Mouse (Mus musculus) bone marrow, adult 2 months (tissue): ENCODE results near the gene Poldip2. TPM values are rescaled to one million over a fixed set of nuclear protein-coding genes. Genes with fewer than 3 reads are reported as not detected.

Experiments
- H3K27ac ChIP-seq: fragments of 200-500 bp; 2 replicates; pipeline ENCODE4 v1.5.1; 2012; ENCODE audit warnings: low read depth, mild to moderate bottlenecking, control low read depth, inconsistent platforms, low read length; ENCODE audit not compliant: control insufficient read depth, poor library complexity, insufficient read depth
- H3K4me1 ChIP-seq: fragments of 200-500 bp; 2 replicates; pipeline ENCODE4 v1.6.1; 2011; ENCODE audit warnings: low read length; ENCODE audit not compliant: control insufficient read depth, insufficient read depth
- H3K4me3 ChIP-seq: fragments of 200-500 bp; replicated peaks from 2 replicates; pipeline ENCODE3; 2011; ENCODE audit warnings: mild to moderate bottlenecking, low read depth, low read length, control low read depth; ENCODE audit not compliant: control insufficient read depth
- CTCF ChIP-seq: fragments of 200-500 bp; IDR thresholded peaks from 2 replicates; pipeline ENCODE4 v1.5.1; 2011; ENCODE audit warnings: low read length, control low read depth; ENCODE audit not compliant: control insufficient read depth, insufficient read depth
- POLR2A ChIP-seq: fragments of 200-500 bp; IDR thresholded peaks from 2 replicates; pipeline ENCODE4 v1.6.1; 2011; ENCODE audit warnings: low read depth, mild to moderate bottlenecking, control low read depth, low read length, borderline replicate concordance; ENCODE audit not compliant: control insufficient read depth
- WGBS: fragments of 180-500 bp; shearing (Covaris S2); methylation state at CpG from one replicate; pipeline ENCODE4 v1.1.7; 2018; 5-methylcytosine and 5-hydroxymethylcytosine counted together
- polyA plus RNA-seq: library from polyadenylated mRNA; stranded (reverse); fragments of >200 nt; gene quantifications from 2 replicates; pipeline ENCODE4 v1.2.4, GENCODE M21; 2011; ENCODE audit warnings: low replicate concordance; ENCODE audit not compliant: missing spikeins, insufficient read depth, insufficient read length

The Poldip2 gene
- polyA plus RNA-seq, 1 experiment, result 19.0 TPM

DNA sequence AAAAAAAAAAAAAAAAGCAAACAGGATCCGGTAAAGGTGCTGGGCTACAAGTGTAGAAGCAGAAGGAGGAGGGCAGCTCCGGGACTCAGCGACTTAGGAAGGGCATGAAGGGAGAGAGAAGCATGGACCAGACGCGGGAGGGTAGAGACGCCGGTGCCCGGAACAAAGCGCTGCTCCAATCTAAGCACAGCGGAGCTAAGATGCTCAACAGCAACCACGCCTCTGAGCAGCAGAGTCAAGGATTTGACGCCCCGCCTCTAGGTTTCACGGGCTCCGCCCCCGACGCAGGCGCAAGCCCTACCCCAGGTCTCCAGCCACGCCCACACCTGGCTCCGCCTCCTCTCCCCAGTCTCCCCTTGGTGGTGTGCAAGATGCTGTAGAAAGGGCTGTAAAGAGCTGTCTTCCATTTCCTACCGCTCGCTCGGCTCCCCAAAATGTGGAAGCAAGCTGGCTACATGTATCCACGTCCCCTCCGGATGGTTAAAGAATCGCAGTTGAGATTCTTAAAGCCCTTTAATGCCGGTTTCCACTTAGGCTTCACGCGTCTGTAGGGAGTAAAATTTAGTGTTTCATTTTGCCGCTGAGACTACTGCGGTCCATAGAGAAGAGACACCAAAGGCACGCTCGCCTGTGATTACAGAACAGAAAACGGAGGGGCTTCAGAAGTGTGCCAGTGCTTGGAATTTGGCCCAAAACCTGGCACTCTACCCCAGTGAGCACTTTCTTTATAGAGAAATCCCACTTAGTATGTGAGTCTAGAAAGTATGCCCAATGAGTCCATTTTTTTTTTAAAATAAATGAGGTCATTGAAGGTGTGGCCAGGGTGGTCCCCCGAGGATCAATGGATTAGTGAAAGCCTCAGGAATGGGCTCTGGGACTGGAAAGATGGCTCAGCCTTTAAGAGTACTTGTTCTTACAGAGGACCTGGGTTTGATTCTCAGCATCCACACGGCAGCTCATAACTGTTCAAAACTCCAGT is 14.2 kb upstream of the Poldip2 start, which contains the start of gene Sarm1:
Gene Sarm1, minus strand, starts transcription at position 211 of the 979 bp plus-strand sequence.
- TF ChIP-seq POLR2A (no peak), CTCF (no peak)
- 3% methylated on average over 36 of the region's 36 CpGs for WGBS

GRCm38 (mm10) chr11:78499004-78499403 is 13.0 kb upstream of the Poldip2 start, which contains the start of gene Vtn:
Gene Vtn, plus strand, starts transcription at chr11:78499091.
- no peak within 1 kb of the TSS for H3K4me3 ChIP-seq
- H3K4me1 ChIP-seq, result no peaks in the 10 kb centered on the region
- no peak within 1 kb of the TSS for H3K27ac ChIP-seq
- TF ChIP-seq CTCF (no peak), POLR2A (no peak)
- 72% methylated on average over 7 of the region's 7 CpGs for WGBS

More for the DNA sequence above, 14.2 kb upstream of the Poldip2 start, which contains the start of gene Sarm1:
- peak within 1 kb of the TSS; percentile 36 for H3K4me3 ChIP-seq
- H3K4me1 ChIP-seq, result no peaks in the 10 kb centered on the region
- no peak within 1 kb of the TSS for H3K27ac ChIP-seq

DNA sequence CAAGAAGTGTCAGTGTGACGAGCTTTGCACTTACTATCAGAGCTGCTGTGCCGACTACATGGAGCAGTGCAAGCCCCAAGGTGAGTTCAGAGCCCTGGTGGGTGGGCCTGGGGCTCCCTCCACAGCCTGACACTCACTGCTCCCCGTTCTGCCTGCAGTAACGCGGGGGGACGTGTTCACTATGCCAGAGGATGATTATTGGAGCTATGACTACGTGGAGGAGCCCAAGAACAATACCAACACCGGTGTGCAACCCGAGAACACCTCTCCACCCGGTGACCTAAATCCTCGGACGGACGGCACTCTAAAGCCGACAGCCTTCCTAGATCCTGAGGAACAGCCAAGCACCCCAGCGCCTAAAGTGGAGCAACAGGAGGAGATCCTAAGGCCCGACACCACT is 12.4 kb upstream of the Poldip2 start:
- 55% methylated on average over 16 of the region's 16 CpGs for WGBS
- Histone ChIP-seq H3K27ac (no peak overlapping the region), H3K4me3 (no peak overlapping the region), H3K4me1 (no peaks in the 10 kb centered on the region)
- TF ChIP-seq POLR2A (no peak), CTCF (no peak)

GRCm38 (mm10) chr11:78500623-78501202 is 11.3 kb upstream of the Poldip2 start:
- TF ChIP-seq POLR2A, result no peak
- TF ChIP-seq CTCF, result no peak

DNA sequence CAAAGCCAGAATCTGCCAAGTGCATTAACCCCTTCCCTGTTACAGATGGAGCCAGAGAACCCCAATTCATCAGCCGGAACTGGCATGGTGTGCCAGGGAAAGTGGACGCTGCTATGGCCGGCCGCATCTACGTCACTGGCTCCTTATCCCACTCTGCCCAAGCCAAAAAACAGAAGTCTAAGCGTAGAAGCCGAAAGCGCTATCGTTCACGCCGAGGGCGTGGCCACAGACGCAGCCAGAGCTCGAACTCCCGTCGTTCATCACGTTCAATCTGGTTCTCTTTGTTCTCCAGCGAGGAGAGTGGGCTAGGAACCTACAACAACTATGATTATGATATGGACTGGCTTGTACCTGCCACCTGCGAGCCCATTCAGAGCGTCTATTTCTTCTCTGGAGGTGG is 10.5 kb upstream of the Poldip2 start:
- H3K4me1 ChIP-seq, result no peaks in the 10 kb centered on the region
- TF ChIP-seq CTCF, result no peak
- no peak for TF ChIP-seq POLR2A
- no peak overlapping the region for H3K27ac ChIP-seq
- H3K4me3 ChIP-seq, result no peak overlapping the region
- 77% methylated on average over 20 of the region's 20 CpGs for WGBS

More at GRCm38 (mm10) chr11:78500623-78501202, 11.3 kb upstream of the Poldip2 start:
- Histone ChIP-seq H3K4me3 (no peak overlapping the region), H3K27ac (no peak overlapping the region), H3K4me1 (no peaks in the 10 kb centered on the region)
- WGBS, result 74% methylated on average over 9 of the region's 9 CpGs

DNA sequence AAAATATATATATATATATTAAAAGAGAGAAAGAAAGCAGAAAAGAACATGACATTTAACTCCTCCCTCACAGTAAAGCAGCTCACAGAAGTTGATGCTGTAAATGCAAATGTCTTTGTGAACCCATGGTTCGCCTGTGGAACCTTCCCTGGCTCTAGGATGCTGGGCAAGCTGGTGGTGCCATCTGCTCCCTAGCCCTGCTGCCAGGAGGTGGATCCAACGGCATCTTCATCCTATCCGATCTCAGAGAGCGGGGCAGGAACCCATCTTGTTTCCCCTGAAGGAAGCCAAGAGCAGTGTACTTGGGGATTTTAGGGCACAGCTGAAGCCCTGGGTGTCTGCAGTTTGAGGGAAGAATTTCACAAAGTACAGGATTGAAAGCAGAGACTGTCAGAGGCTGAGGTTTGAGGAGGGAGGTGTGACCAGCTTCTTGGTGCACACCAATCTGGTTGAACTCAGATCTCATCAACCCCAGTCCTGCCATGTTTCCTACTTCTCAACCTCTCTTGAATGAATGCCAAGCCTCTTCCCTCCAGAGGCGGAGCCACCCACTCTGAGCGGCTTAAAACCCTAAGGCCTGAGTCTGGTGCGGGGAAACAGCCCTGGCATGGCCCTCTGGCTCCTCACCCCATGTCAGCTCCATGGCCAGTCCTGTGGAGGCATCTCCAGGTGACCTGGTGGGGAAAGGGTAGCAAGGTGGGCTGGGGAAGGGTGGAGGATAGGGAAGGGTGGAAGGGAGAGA is 8.9 kb upstream of the Poldip2 start, which contains the start of gene Sebox:
Gene Sebox, plus strand, starts transcription at position 539 of the 742 bp plus-strand sequence.
- TF ChIP-seq CTCF (no peak), POLR2A (no peak)
- no peak within 1 kb of the TSS for H3K27ac ChIP-seq
- WGBS, result 59% methylated on average over 7 of the region's 7 CpGs
- no peak within 1 kb of the TSS for H3K4me3 ChIP-seq
- no peaks in the 10 kb centered on the region for H3K4me1 ChIP-seq

DNA sequence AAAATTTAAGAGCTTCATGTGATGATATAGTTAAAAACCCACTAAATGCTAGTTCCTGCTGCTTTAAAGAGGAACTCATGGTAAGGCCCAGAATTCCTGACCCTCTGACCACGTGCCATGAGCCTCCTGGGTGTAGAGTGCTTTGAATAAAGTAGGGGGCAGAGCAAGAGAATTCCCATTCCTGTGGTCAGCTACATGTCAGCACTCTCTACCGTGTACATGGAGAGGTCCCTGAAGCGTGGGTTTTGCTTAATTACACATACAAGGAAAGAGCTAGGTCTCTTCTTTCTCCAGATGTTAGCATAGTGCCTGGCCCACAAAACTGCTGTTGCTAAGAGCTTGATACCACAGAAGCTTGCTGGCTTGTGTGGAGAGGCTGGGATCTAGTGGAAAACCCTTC is 6.6 kb upstream of the Poldip2 start:
- 67% methylated on average over 3 of the region's 3 CpGs for WGBS
- Histone ChIP-seq H3K4me1 (no peaks in the 10 kb centered on the region), H3K27ac (no peak overlapping the region), H3K4me3 (no peak overlapping the region)
- TF ChIP-seq CTCF (no peak), POLR2A (no peak)
